Mouse (Mus musculus): ENCODE data around the gene Zfp518b. TPM values are rescaled to one million over a fixed set of nuclear protein-coding genes. Genes with fewer than 3 reads are reported as not detected.

Gene Zfp518b
- 3.4 and 4.0 TPM in 2 replicates for total RNA-seq (2023)

GRCm38 (mm10) chr5:38684164-38684911 is at the start of gene Zfp518b:
Zfp518b (minus strand) TSS chr5:38684826.

Other genes with a start within 250 kb of the Zfp518b start
- gene Slc2a9, start 181.7 kb downstream of the Zfp518b start, total RNA-seq (2023), result 21.4 and 26.3 TPM in 2 replicates
- 429 and 489 TPM in 2 replicates for gene Wdr1, start 121.6 kb downstream of the Zfp518b start, total RNA-seq (2023)
- not detected in 2 replicates for gene Clnk, start 192.0 kb upstream of the Zfp518b start, total RNA-seq (2023)